Mouse (Mus musculus) lung, embryonic 14.5 days (tissue): ENCODE data around the gene 4930402F06Rik. TPM values are rescaled to one million over a fixed set of nuclear protein-coding genes. Genes with fewer than 3 reads are reported as not detected.
A peak's percentile ranks its signal among the peaks of the same experiment; 100 is the strongest.

Source experiments
- ATAC-seq: fragments of 200-750 bp; cut with Nextera tagmentation; 2 replicates; pipeline ENCODE4 v1.8.0; 2017; ENCODE audit warnings: mild to moderate bottlenecking, moderate TSS enrichment, moderate library complexity; ENCODE audit not compliant: insufficient read depth
- DNase-seq: peaks from one replicate; pipeline ENCODE4 v3.0.0-alpha.2; 2015
- H3K27ac ChIP-seq: fragments of 300-500 bp; sonication (generic); 2 replicates; pipeline ENCODE4 v1.5.1; 2014; ENCODE audit warnings: low read depth, mild to moderate bottlenecking, moderate library complexity
- H3K27me3 ChIP-seq: fragments of 300-500 bp; sonication (generic); 2 replicates; pipeline ENCODE4 v1.6.1; 2014; ENCODE audit warnings: low read length, control low read depth; ENCODE audit not compliant: insufficient read depth
- H3K36me3 ChIP-seq: fragments of 300-500 bp; sonication (generic); 2 replicates; pipeline ENCODE4 v1.6.1; 2014; ENCODE audit warnings: control low read depth; ENCODE audit not compliant: insufficient read depth
- H3K4me1 ChIP-seq: fragments of 300-500 bp; sonication (generic); 2 replicates; pipeline ENCODE4 v1.6.1; 2014; ENCODE audit warnings: antibody characterized with exemption, control low read depth; ENCODE audit not compliant: insufficient read depth
- H3K4me2 ChIP-seq: fragments of 300-500 bp; sonication (generic); 2 replicates; pipeline ENCODE4 v1.6.1; 2014; ENCODE audit warnings: mild to moderate bottlenecking
- H3K4me3 ChIP-seq: fragments of 300-500 bp; sonication (generic); 2 replicates; pipeline ENCODE4 v1.5.1; 2014; ENCODE audit warnings: low read depth, low read length
- H3K9ac ChIP-seq: fragments of 300-500 bp; sonication (generic); 2 replicates; pipeline ENCODE4 v1.6.1; 2014
- H3K9me3 ChIP-seq: fragments of 300-500 bp; sonication (generic); 2 replicates; pipeline ENCODE4 v1.6.1; 2016; ENCODE audit warnings: low read depth, low read length, control low read depth
- CTCF ChIP-seq: IDR thresholded peaks from 2 replicates; pipeline ENCODE4 v1.5.1; 2016; ENCODE audit warnings: antibody characterized with exemption, low read depth
- WGBS: fragments of 180-500 bp; shearing (Covaris S2); extraction: QIAGEN DNeasy Blood & Tissue Kit; methylation state at CpG from one replicate; pipeline ENCODE4 v1.1.7; 2014; 5-methylcytosine and 5-hydroxymethylcytosine counted together
- polyA plus RNA-seq: library from polyadenylated mRNA; unstranded; fragments of >200 nt; fragmentation: Nextera tagmentation; extraction: Ambion mirVana; gene quantifications from 2 replicates; pipeline ENCODE4 v1.2.1, GENCODE M21; 2014

4930402F06Rik gene
- polyA plus RNA-seq, 1 experiment from 2014 or later = not detected

GRCm38 (mm10) chr2:35408409-35409110 lies 11.6 kb upstream of the 4930402F06Rik start:
- Histone ChIP-seq H3K36me3 (peaks cover 9% of the 10 kb centered on the region), H3K4me3 (no peak overlapping the region), H3K4me1 (no peaks in the 10 kb centered on the region), H3K9me3 (no peaks in the 10 kb centered on the region), H3K4me2 (no peak overlapping the region), H3K27ac (no peak overlapping the region), H3K9ac (no peak overlapping the region), H3K27me3 (no peaks in the 10 kb centered on the region)
- ATAC-seq (no peak), DNase-seq (no peak)
- 60% methylated on average over 5 of the region's 5 CpGs for WGBS
- TF ChIP-seq CTCF = no peak

GRCm38 (mm10) chr2:35407878-35408277 lies 10.9 kb upstream of the 4930402F06Rik start:
- Histone ChIP-seq H3K27me3 (no peaks in the 10 kb centered on the region), H3K27ac (no peak overlapping the region), H3K36me3 (peaks cover 9% of the 10 kb centered on the region), H3K4me3 (no peak overlapping the region), H3K4me2 (no peak overlapping the region), H3K4me1 (no peaks in the 10 kb centered on the region), H3K9me3 (no peaks in the 10 kb centered on the region), H3K9ac (no peak overlapping the region)
- ATAC-seq (no peak), DNase-seq (no peak)
- no peak for TF ChIP-seq CTCF
- 45% methylated on average over 7 of the region's 7 CpGs for WGBS

GRCm38 (mm10) chr2:35407266-35407665 lies 10.3 kb upstream of the 4930402F06Rik start:
- H3K27ac ChIP-seq = no peak overlapping the region
- TF ChIP-seq CTCF = no peak
- H3K27me3 ChIP-seq = no peaks in the 10 kb centered on the region
- no peak for ATAC-seq
- H3K4me1 ChIP-seq = no peaks in the 10 kb centered on the region
- DNase-seq = peak; percentile 46
- no peak overlapping the region for H3K4me3 ChIP-seq
- WGBS = 66% methylated on average over 6 of the region's 6 CpGs
- no peak overlapping the region for H3K4me2 ChIP-seq
- no peaks in the 10 kb centered on the region for H3K9me3 ChIP-seq
- H3K9ac ChIP-seq = no peak overlapping the region
- H3K36me3 ChIP-seq = peaks cover 11% of the 10 kb centered on the region

GRCm38 (mm10) chr2:35406611-35407010 lies 9.6 kb upstream of the 4930402F06Rik start:
- Histone ChIP-seq H3K36me3 (peaks cover 14% of the 10 kb centered on the region), H3K4me2 (no peak overlapping the region), H3K9ac (no peak overlapping the region), H3K9me3 (no peaks in the 10 kb centered on the region), H3K4me1 (no peaks in the 10 kb centered on the region), H3K27ac (no peak overlapping the region), H3K4me3 (no peak overlapping the region), H3K27me3 (no peaks in the 10 kb centered on the region)
- 67% methylated on average over 1 of the region's 1 CpGs for WGBS
- no peak for DNase-seq
- no peak for ATAC-seq
- no peak for TF ChIP-seq CTCF

- H3K9ac ChIP-seq = no peak overlapping the region
- TF ChIP-seq CTCF = no peak
- no peaks in the 10 kb centered on the region for H3K27me3 ChIP-seq
- 85% methylated on average over 16 of the region's 16 CpGs for WGBS
- H3K36me3 ChIP-seq = peaks cover 14% of the 10 kb centered on the region; the same call in 1 of the 2 replicates
- H3K9me3 ChIP-seq = no peaks in the 10 kb centered on the region
- ATAC-seq (no peak), DNase-seq (no peak)
- H3K4me1 ChIP-seq = no peaks in the 10 kb centered on the region
- H3K4me3 ChIP-seq = no peak overlapping the region
- no peak overlapping the region for H3K4me2 ChIP-seq
- no peak overlapping the region for H3K27ac ChIP-seq
These were observed 5.4 kb upstream of the 4930402F06Rik start for GRCm38 (mm10) chr2:35402391-35402790.

- H3K4me2 ChIP-seq = no peak overlapping the region
- no peak for ATAC-seq
- no peak overlapping the region for H3K4me3 ChIP-seq
- H3K9me3 ChIP-seq = no peaks in the 10 kb centered on the region
- no peaks in the 10 kb centered on the region for H3K27me3 ChIP-seq
- no peak for DNase-seq
- no peak overlapping the region for H3K27ac ChIP-seq
- H3K36me3 ChIP-seq = peaks cover 13% of the 10 kb centered on the region; the same call in 1 of the 2 replicates
- WGBS = 85% methylated on average over 7 of the region's 7 CpGs
- no peak overlapping the region for H3K9ac ChIP-seq
- no peak for TF ChIP-seq CTCF
- H3K4me1 ChIP-seq = 0 out of 2 replicates have a peak, but pooled peaks cover 2% of the 10 kb centered on the region
These were observed 3.8 kb upstream of the 4930402F06Rik start for GRCm38 (mm10) chr2:35400739-35401138.

GRCm38 (mm10) chr2:35398184-35398828 lies 1.3 kb upstream of the 4930402F06Rik start:
- TF ChIP-seq CTCF = no peak
- 68% methylated on average over 6 of the region's 6 CpGs for WGBS
- H3K4me3 ChIP-seq = no peak overlapping the region
- ATAC-seq (peak; percentile 17; the same call in 1 of the 2 replicates), DNase-seq (no peak)
- no peak overlapping the region for H3K27ac ChIP-seq
- no peak overlapping the region for H3K9ac ChIP-seq
- H3K4me1 ChIP-seq = 0 out of 2 replicates have a peak, but pooled peaks cover 2% of the 10 kb centered on the region
- peaks cover 11% of the 10 kb centered on the region; the same call in 1 of the 2 replicates for H3K36me3 ChIP-seq
- H3K4me2 ChIP-seq = no peak overlapping the region
- no peaks in the 10 kb centered on the region for H3K27me3 ChIP-seq
- no peaks in the 10 kb centered on the region for H3K9me3 ChIP-seq
